Mouse (Mus musculus) midbrain, embryonic 13.5 days (tissue): ENCODE data around the gene Padi1. TPM values are rescaled to one million over a fixed set of nuclear protein-coding genes. Genes with fewer than 3 reads are reported as not detected.

Experiments
- ATAC-seq: fragments of 200-750 bp; cut with Nextera tagmentation; 2 replicates; pipeline ENCODE4 v1.8.0; 2017; ENCODE audit warnings: mild to moderate bottlenecking, moderate TSS enrichment, moderate library complexity
- H3K27ac ChIP-seq: fragments of 300-500 bp; sonication (generic); 2 replicates; pipeline ENCODE4 v1.5.1; 2015; ENCODE audit warnings: inconsistent platforms, mild to moderate bottlenecking, moderate library complexity
- H3K27me3 ChIP-seq: fragments of 300-500 bp; sonication (generic); 2 replicates; pipeline ENCODE4 v1.6.1; 2015; ENCODE audit warnings: mild to moderate bottlenecking, inconsistent platforms
- H3K36me3 ChIP-seq: fragments of 300-500 bp; sonication (generic); 2 replicates; pipeline ENCODE4 v1.6.1; 2015; ENCODE audit warnings: mild to moderate bottlenecking, inconsistent platforms
- H3K4me1 ChIP-seq: fragments of 300-500 bp; sonication (generic); replicated peaks from 2 replicates; pipeline ENCODE4 v1.6.1; 2015; ENCODE audit warnings: inconsistent platforms
- H3K4me2 ChIP-seq: fragments of 300-500 bp; sonication (generic); replicated peaks from 2 replicates; pipeline ENCODE4 v1.6.1; 2015; ENCODE audit warnings: moderate library complexity, mild to moderate bottlenecking, inconsistent platforms
- H3K4me3 ChIP-seq: fragments of 300-500 bp; sonication (generic); replicated peaks from 2 replicates; pipeline ENCODE4 v1.5.1; 2015; ENCODE audit warnings: mild to moderate bottlenecking, inconsistent platforms
- H3K9ac ChIP-seq: fragments of 300-500 bp; sonication (generic); replicated peaks from 2 replicates; pipeline ENCODE4 v1.6.1; 2015; ENCODE audit warnings: mild to moderate bottlenecking, inconsistent platforms
- H3K9me3 ChIP-seq: fragments of 300-500 bp; sonication (generic); 2 replicates; pipeline ENCODE4 v1.6.1; 2016; ENCODE audit warnings: mild to moderate bottlenecking, inconsistent platforms
- WGBS: fragments of 180-500 bp; shearing (Covaris S2); methylation state at CpG from one replicate; pipeline ENCODE4 v1.1.7; 2015; 5-methylcytosine and 5-hydroxymethylcytosine counted together
- polyA plus RNA-seq: library from polyadenylated mRNA; unstranded; fragments of >200 nt; fragmentation: Nextera tagmentation; extraction: Ambion mirVana; gene quantifications from 2 replicates; pipeline ENCODE4 v1.2.1, GENCODE M21; 2015

Padi1 gene
- polyA plus RNA-seq, 1 experiment from 2014 or later, result not detected

DNA sequence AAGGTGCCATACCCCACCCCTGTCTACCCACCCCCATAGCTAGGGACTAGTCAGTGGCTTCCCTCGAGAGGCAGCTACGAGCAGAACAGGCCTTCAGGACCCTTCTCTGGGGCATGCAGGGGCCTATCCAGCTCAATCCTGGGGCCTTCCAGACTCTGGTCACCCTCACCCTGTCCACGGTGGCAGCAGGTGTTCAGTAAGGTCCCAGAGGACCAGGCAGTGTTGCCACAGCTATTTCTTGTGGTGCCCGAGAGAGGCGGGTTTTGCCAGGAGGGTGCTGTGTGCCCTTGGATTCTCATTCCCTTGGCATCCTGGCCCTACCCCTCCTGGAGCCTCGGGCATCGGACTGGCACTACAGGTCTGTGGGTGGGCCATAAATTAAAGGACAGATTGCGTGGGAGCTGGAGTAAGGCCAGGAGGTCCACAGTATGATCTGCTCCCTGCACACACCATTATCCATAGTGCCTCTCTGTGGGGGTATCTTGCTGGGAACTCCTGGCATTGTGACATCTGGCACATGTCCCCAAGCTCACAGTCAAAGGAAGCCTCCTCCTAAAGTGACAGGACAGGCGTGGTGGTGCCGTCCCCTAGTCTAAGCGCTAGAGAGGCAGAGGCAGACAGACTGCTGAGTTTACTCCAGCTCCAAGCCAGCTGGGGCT lies 9.2 kb downstream of the Padi1 start:
- peak; percentile 12; the same call in 1 of the 2 replicates for ATAC-seq
- Histone ChIP-seq H3K9me3 (no peaks in the 10 kb centered on the region), H3K4me3 (no peak overlapping the region), H3K27ac (no peak overlapping the region), H3K9ac (no peak overlapping the region), H3K36me3 (no peaks in the 10 kb centered on the region), H3K4me2 (no peak overlapping the region), H3K27me3 (peaks cover 7% of the 10 kb centered on the region; the same call in 1 of the 2 replicates), H3K4me1 (peaks cover 43% of the 10 kb centered on the region)
- WGBS, result 64% methylated on average over 11 of the region's 11 CpGs

DNA sequence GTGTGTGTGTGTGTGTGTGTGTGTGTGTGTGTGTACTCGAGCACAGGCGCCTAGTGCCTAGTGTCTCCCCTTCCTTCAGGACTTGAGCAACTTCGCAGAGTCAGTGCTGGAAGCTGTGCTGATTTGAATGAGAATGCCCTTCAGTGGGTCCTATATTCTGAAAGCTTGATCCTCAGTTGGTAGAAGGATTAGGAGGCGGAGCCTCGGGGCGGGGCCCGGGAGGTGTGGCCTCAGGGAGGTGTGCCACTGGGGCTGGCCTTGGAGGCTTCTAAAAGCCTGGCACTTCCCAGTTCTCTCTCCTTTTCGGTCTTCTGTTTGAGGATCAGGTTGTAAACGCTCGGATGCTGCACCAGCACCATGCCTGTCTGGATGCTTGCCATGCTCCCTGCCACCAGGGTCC lies 9.9 kb downstream of the Padi1 start:
- Histone ChIP-seq H3K36me3 (no peaks in the 10 kb centered on the region), H3K27me3 (peaks cover 7% of the 10 kb centered on the region; the same call in 1 of the 2 replicates), H3K4me2 (0 out of 2 replicates have a peak overlapping the region, but pooled peaks have one; percentile 9), H3K4me3 (no peak overlapping the region), H3K9ac (no peak overlapping the region), H3K9me3 (no peaks in the 10 kb centered on the region), H3K4me1 (peaks cover 43% of the 10 kb centered on the region), H3K27ac (no peak overlapping the region)
- ATAC-seq, result peak; percentile 73
- WGBS, result under 1% methylated on average over 10 of the region's 10 CpGs

DNA sequence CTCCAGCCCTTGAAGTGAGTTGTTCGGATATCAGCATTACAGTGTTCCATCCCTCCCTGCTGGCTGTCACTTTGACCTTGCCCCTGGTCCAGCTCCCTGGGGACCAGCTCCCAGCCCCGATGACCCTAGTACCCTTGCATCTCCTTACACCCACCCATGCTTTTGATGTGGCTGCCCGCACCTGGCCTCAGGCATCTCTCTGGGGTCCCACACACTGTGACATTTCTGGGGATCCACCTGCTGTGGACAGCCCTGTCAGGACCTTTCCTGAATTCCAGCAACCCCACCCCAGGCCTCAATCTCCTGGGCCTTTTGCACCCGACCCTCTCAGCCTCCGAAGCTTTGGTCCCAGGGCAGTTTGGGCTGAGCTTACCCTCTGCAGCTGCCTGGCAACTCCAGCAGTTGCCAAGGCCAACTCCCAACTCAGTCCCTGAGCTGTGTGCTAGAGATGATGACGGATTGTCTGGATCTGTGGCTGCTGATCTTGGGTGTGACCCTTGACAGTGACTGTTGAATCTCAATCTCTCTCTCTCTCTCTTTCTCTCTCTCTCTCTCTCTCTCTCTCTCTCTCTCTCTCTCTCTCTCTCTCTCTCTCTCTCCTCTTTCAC lies 11.1 kb downstream of the Padi1 start:
- WGBS, result 67% methylated on average over 6 of the region's 6 CpGs
- no peak overlapping the region for H3K4me3 ChIP-seq
- H3K9me3 ChIP-seq, result no peaks in the 10 kb centered on the region
- peaks cover 7% of the 10 kb centered on the region; the same call in 1 of the 2 replicates for H3K27me3 ChIP-seq
- no peak overlapping the region for H3K9ac ChIP-seq
- H3K27ac ChIP-seq, result no peak overlapping the region
- peaks cover 43% of the 10 kb centered on the region for H3K4me1 ChIP-seq
- H3K36me3 ChIP-seq, result no peaks in the 10 kb centered on the region
- ATAC-seq, result no peak
- no peak overlapping the region for H3K4me2 ChIP-seq

DNA sequence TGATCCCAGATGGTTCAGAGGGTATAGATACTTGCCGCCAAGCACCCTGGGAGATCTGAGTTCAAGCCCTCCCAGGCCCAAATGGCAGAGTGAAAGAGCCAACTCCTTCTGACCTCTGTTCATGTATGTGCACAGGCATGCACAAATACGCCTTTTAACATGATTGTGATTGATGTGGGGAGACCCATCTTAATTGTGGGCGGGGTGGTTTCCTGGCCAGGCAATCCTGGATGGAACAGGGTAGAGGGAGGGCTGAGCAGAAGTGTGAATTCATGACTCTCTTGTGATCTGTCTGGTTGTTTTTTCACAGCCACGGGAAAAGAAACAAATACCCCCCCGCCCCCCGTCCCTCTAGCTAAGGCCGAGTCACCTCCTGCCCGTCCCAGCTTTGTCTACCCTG lies 12.8 kb downstream of the Padi1 start:
- Histone ChIP-seq H3K4me3 (no peak overlapping the region), H3K36me3 (no peaks in the 10 kb centered on the region), H3K9ac (no peak overlapping the region), H3K4me1 (peaks cover 39% of the 10 kb centered on the region), H3K9me3 (no peaks in the 10 kb centered on the region), H3K27me3 (0 out of 2 replicates have a peak, but pooled peaks cover 7% of the 10 kb centered on the region), H3K27ac (no peak overlapping the region), H3K4me2 (no peak overlapping the region)
- no peak for ATAC-seq
- WGBS, result 45% methylated on average over 8 of the region's 8 CpGs

DNA sequence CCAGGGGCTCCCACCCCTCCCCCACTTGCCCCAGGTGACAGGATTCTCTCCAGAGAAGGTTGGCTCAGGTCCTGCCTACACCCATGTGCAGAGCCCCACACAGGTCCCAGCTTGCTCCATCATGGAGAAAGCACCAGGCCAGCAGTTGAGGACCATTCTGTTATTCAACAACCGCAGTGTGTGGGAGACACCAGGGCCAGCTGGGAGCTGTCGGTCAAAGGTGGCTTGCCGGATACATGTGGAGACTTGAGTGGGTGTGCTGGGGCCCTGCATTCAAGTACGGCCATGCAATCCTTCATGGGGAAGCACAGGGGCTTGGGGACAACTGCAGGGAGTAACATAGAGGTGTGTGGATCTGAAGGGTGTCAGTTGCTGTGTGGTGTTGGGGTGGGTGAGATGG lies 13.8 kb downstream of the Padi1 start:
- Histone ChIP-seq H3K9me3 (no peaks in the 10 kb centered on the region), H3K9ac (no peak overlapping the region), H3K27ac (no peak overlapping the region), H3K27me3 (0 out of 2 replicates have a peak, but pooled peaks cover 7% of the 10 kb centered on the region), H3K36me3 (no peaks in the 10 kb centered on the region), H3K4me3 (no peak overlapping the region), H3K4me1 (peaks cover 37% of the 10 kb centered on the region), H3K4me2 (no peak overlapping the region)
- ATAC-seq, result no peak
- WGBS, result 95% methylated on average over 4 of the region's 4 CpGs

DNA sequence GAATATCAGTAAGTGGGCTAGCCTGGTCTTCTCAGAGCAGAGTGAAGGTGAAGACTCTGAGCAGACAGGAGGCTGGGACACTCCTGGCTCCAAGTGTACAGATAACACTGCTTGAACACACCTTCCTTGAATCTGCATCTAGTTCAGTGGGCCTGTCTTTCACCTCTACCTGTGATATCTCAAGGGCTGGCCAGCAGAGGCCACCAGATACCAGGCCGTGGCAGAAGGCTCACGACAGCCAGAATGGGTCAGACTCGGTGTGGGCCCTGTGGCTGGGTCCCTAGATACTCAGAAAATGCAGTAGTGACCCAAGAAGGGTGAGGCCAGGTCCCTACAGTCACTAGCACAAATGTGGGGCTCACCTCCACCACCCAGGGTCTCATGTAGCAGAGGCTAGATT lies 18.3 kb downstream of the Padi1 start:
- Histone ChIP-seq H3K9me3 (0 out of 2 replicates have a peak, but pooled peaks cover 12% of the 10 kb centered on the region), H3K27me3 (0 out of 2 replicates have a peak, but pooled peaks cover 3% of the 10 kb centered on the region), H3K36me3 (no peaks in the 10 kb centered on the region), H3K4me3 (no peak overlapping the region), H3K4me1 (0 out of 2 replicates have a peak, but pooled peaks cover 3% of the 10 kb centered on the region), H3K27ac (no peak overlapping the region), H3K9ac (no peak overlapping the region), H3K4me2 (no peak overlapping the region)
- ATAC-seq, result no peak
- 65% methylated on average over 3 of the region's 3 CpGs for WGBS

DNA sequence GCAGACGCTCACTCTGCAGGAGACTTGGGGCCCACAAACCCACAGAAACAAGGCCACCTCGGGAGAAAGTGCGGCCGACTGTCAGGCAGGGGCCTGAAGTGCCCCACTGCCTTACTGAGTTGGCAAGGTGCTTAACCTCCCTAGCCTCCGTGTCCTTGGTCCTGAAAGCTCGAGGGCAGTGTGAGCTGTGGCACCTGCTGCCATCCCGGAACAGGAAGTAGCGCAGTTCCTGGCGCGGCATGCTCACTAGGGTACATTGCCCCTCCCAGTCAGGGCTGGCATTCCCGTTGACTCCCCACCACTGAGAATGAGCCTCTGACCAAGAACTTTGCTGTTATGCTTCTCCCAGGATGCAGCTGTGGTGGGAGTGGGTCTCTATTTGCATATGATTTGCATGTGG lies 19.6 kb downstream of the Padi1 start:
- Histone ChIP-seq H3K27me3 (no peaks in the 10 kb centered on the region), H3K27ac (no peak overlapping the region), H3K4me3 (no peak overlapping the region), H3K36me3 (no peaks in the 10 kb centered on the region), H3K9ac (no peak overlapping the region), H3K4me1 (0 out of 2 replicates have a peak, but pooled peaks cover 3% of the 10 kb centered on the region), H3K4me2 (no peak overlapping the region), H3K9me3 (0 out of 2 replicates have a peak, but pooled peaks cover 12% of the 10 kb centered on the region)
- no peak for ATAC-seq
- WGBS, result 64% methylated on average over 11 of the region's 11 CpGs

DNA sequence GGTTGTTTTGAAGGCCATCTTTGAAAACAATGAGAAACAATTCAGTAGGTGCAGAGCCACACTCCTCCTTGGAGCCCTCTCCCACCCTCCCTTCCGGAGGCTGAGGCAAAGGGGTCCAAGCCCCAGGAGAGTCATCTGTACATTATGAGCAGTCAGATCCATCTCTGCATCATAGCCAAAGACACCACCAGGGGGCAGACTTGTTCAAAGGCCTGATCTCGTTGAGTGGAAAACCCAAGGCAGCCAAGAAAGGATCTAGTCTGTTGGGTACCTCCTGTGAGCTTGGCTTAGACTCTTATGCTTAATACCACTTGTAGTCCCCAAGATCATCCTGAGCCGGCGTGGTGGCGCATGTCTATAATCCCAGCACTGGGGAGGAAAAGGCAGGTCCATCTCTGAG lies 23.6 kb downstream of the Padi1 start:
- H3K27me3 ChIP-seq, result no peaks in the 10 kb centered on the region
- no peak overlapping the region for H3K27ac ChIP-seq
- no peak for ATAC-seq
- 0 out of 2 replicates have a peak, but pooled peaks cover 3% of the 10 kb centered on the region for H3K4me1 ChIP-seq
- WGBS, result 62% methylated on average over 5 of the region's 5 CpGs
- H3K9me3 ChIP-seq, result 0 out of 2 replicates have a peak, but pooled peaks cover 12% of the 10 kb centered on the region
- no peaks in the 10 kb centered on the region for H3K36me3 ChIP-seq
- H3K4me2 ChIP-seq, result no peak overlapping the region
- no peak overlapping the region for H3K4me3 ChIP-seq
- no peak overlapping the region for H3K9ac ChIP-seq

DNA sequence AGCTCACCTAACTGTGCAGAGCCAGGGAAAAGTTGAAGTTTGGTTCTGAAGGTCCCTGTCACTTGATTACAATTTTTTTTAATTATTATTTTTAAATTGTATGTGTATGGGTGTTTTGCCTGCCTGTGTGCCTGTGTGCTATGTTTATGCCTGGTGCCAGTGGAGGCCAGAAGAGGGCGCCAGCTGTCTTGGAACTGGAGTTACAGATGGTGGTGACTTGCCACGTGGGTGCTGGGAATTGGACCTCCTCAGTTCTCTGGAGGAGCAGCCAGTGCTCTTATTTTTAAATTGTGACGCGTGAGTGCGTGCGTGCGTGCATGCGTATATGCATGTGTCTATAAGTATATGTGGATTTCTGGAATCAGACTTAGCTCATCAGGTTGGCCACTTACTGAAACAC lies 28.2 kb downstream of the Padi1 start:
- peaks cover 12% of the 10 kb centered on the region for H3K4me1 ChIP-seq
- no peaks in the 10 kb centered on the region for H3K36me3 ChIP-seq
- H3K27me3 ChIP-seq, result peaks cover 34% of the 10 kb centered on the region
- H3K4me2 ChIP-seq, result no peak overlapping the region
- H3K27ac ChIP-seq, result no peak overlapping the region
- H3K4me3 ChIP-seq, result no peak overlapping the region
- WGBS, result 90% methylated on average over 8 of the region's 8 CpGs
- H3K9ac ChIP-seq, result no peak overlapping the region
- no peaks in the 10 kb centered on the region for H3K9me3 ChIP-seq
- ATAC-seq, result no peak

DNA sequence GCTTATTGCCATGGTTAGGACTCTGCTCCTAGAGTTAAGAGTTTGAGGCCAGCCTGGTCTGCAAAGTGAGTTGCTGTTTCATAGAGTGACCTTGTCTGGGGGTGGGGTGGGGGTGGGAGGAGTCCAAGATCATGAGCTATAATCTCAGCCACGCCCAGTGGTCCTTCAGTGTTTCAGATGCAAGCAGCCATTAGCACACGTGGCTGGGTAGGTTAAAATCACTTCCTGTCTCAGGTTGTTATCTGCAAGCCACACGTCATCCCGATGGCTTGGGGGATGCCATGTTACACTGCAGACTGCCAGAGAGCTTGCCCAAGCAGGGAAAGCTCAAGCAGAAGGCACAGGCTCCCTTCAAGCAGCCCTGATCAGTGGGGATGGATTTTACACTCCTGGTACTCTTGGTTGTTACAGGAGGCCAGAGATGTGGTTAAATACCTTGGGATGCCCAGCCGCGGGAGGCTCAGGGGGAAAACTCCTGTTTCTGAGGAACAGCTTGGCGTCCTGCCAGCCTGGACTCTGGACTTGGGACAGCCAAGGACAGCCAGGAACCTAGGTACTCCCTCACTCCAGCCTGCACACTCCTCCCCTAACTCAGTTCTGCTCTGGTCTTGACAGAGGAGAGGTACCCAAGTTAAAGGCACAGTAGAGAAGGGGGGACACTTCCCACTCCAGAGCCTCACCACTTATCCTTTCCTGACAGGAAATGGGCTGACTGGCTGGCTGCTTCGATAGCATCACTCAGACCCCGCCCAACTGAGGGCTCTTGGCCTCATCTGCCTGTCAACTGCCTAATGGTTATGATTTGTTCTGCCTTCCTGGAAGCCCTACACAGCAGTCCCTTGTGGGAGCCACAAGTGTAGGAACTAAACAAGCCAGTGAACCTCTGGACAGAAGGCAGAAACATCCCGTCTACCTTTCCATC lies 29.3 kb downstream of the Padi1 start:
- H3K4me2 ChIP-seq, result no peak overlapping the region
- no peak overlapping the region for H3K4me3 ChIP-seq
- peaks cover 40% of the 10 kb centered on the region for H3K27me3 ChIP-seq
- H3K9me3 ChIP-seq, result no peaks in the 10 kb centered on the region
- ATAC-seq, result no peak
- peaks cover 12% of the 10 kb centered on the region for H3K4me1 ChIP-seq
- H3K36me3 ChIP-seq, result no peaks in the 10 kb centered on the region
- 66% methylated on average over 10 of the region's 10 CpGs for WGBS
- H3K27ac ChIP-seq, result no peak overlapping the region
- no peak overlapping the region for H3K9ac ChIP-seq

DNA sequence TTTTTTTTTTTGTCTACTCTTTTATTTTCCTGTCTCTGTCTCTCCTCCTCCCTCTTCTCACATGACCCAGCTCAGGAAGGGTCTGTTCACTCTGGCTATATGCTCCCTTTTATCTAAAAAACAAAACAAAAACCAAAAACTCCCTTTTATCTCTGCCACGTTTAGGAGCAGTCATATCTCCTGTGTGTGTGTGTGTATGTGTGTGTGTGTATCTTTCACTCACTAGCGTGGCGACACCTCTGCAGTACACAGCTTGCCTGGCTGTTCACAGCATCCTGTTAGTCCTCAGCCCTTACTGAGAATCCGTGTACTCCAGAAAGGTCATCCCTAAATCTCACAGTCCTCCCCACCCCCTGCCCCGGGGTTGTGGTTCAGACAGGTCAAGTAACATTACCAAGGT lies 30.1 kb downstream of the Padi1 start:
- Histone ChIP-seq H3K4me3 (no peak overlapping the region), H3K36me3 (no peaks in the 10 kb centered on the region), H3K27ac (no peak overlapping the region), H3K4me2 (no peak overlapping the region), H3K27me3 (peaks cover 40% of the 10 kb centered on the region), H3K9ac (no peak overlapping the region), H3K9me3 (no peaks in the 10 kb centered on the region), H3K4me1 (peaks cover 12% of the 10 kb centered on the region)
- no peak for ATAC-seq
- 78% methylated on average over 5 of the region's 5 CpGs for WGBS
